Mouse (Mus musculus) liver, embryonic 12.5 days (tissue): ENCODE measurements at regions not wholly inside any gene's neighbourhood (a gene's known extent, or its start where the extent isn't known, plus 50 kb on each side); places are given as distances from the start of the nearest gene placed in this dataset.

ENCODE experiments used
- ATAC-seq: fragments of 200-750 bp; cut with Nextera tagmentation; 2 replicates; pipeline ENCODE4 v1.8.0; 2017; ENCODE audit warnings: moderate number of reproducible peaks, mild to moderate bottlenecking, moderate library complexity
- H3K27ac ChIP-seq: fragments of 300-500 bp; sonication (generic); 2 replicates; pipeline ENCODE4 v1.5.1; 2016; ENCODE audit warnings: mild to moderate bottlenecking
- H3K27me3 ChIP-seq: fragments of 300-500 bp; sonication (generic); replicated peaks from 2 replicates; pipeline ENCODE4 v1.6.1; 2016; ENCODE audit warnings: mild to moderate bottlenecking, moderate library complexity
- H3K36me3 ChIP-seq: fragments of 300-500 bp; sonication (generic); 2 replicates; pipeline ENCODE4 v1.6.1; 2016; ENCODE audit warnings: mild to moderate bottlenecking, moderate library complexity
- H3K4me1 ChIP-seq: fragments of 300-500 bp; sonication (generic); 2 replicates; pipeline ENCODE4 v1.6.1; 2016
- H3K4me2 ChIP-seq: fragments of 300-500 bp; sonication (generic); 2 replicates; pipeline ENCODE4 v1.6.1; 2016; ENCODE audit warnings: mild to moderate bottlenecking, moderate library complexity
- H3K4me3 ChIP-seq: fragments of 300-500 bp; sonication (generic); 2 replicates; pipeline ENCODE4 v1.5.1; 2016; ENCODE audit warnings: mild to moderate bottlenecking, moderate library complexity
- H3K9ac ChIP-seq: fragments of 300-500 bp; sonication (generic); 2 replicates; pipeline ENCODE4 v1.6.1; 2016; ENCODE audit warnings: mild to moderate bottlenecking, moderate library complexity
- H3K9me3 ChIP-seq: fragments of 300-500 bp; sonication (generic); replicated peaks from 2 replicates; pipeline ENCODE4 v1.6.1; 2016; ENCODE audit warnings: mild to moderate bottlenecking, moderate library complexity
- WGBS: fragments of 180-500 bp; shearing (Covaris S2); methylation state at CpG from one replicate; pipeline ENCODE4 v1.1.7; 2016; ENCODE audit not compliant: insufficient replicate concordance; 5-methylcytosine and 5-hydroxymethylcytosine counted together

GRCm38 (mm10) chr5:127129495-127129894, 112.1 kb upstream of the Tmem132c start:
- no peak overlapping the region for H3K4me2 ChIP-seq
- 66% methylated on average over 7 of the region's 7 CpGs for WGBS
- H3K9ac ChIP-seq: no peak overlapping the region
- peaks cover 15% of the 10 kb centered on the region; the same call in 1 of the 2 replicates for H3K9me3 ChIP-seq
- no peaks in the 10 kb centered on the region for H3K36me3 ChIP-seq
- no peak for ATAC-seq
- no peak overlapping the region for H3K4me3 ChIP-seq
- no peaks in the 10 kb centered on the region for H3K27me3 ChIP-seq
- no peaks in the 10 kb centered on the region for H3K4me1 ChIP-seq
- H3K27ac ChIP-seq: no peak overlapping the region

- no peak overlapping the region for H3K4me2 ChIP-seq
- H3K4me3 ChIP-seq: no peak overlapping the region
- H3K36me3 ChIP-seq: no peaks in the 10 kb centered on the region
- ATAC-seq: no peak
- no peak overlapping the region for H3K9ac ChIP-seq
- no peaks in the 10 kb centered on the region for H3K4me1 ChIP-seq
- no peak overlapping the region for H3K27ac ChIP-seq
- peaks cover 12% of the 10 kb centered on the region; the same call in 1 of the 2 replicates for H3K9me3 ChIP-seq
- 74% methylated on average over 6 of the region's 6 CpGs for WGBS
- no peaks in the 10 kb centered on the region for H3K27me3 ChIP-seq
These were observed 107.2 kb upstream of the Tmem132c start for GRCm38 (mm10) chr5:127134441-127134840.

- H3K4me2 ChIP-seq: no peak overlapping the region
- no peaks in the 10 kb centered on the region for H3K4me1 ChIP-seq
- H3K9me3 ChIP-seq: 0 out of 2 replicates have a peak, but pooled peaks cover 5% of the 10 kb centered on the region
- ATAC-seq: no peak
- H3K36me3 ChIP-seq: no peaks in the 10 kb centered on the region
- H3K4me3 ChIP-seq: no peak overlapping the region
- no peaks in the 10 kb centered on the region for H3K27me3 ChIP-seq
- 46% methylated on average over 2 of the region's 2 CpGs for WGBS
- H3K9ac ChIP-seq: no peak overlapping the region
- no peak overlapping the region for H3K27ac ChIP-seq
These were observed 101.0 kb upstream of the Tmem132c start for GRCm38 (mm10) chr5:127140651-127141050.

- Histone ChIP-seq H3K4me2 (no peak overlapping the region), H3K4me1 (no peaks in the 10 kb centered on the region), H3K9me3 (peaks cover 27% of the 10 kb centered on the region), H3K9ac (no peak overlapping the region), H3K27ac (no peak overlapping the region), H3K36me3 (no peaks in the 10 kb centered on the region), H3K27me3 (no peaks in the 10 kb centered on the region), H3K4me3 (no peak overlapping the region)
- no peak for ATAC-seq
- 30% methylated on average over 3 of the region's 3 CpGs for WGBS
These were observed 81.3 kb upstream of the Tmem132c start for GRCm38 (mm10) chr5:127160292-127160691.

GRCm38 (mm10) chr5:127163376-127163775, 78.2 kb upstream of the Tmem132c start:
- H3K27ac ChIP-seq: no peak overlapping the region
- no peaks in the 10 kb centered on the region for H3K4me1 ChIP-seq
- H3K27me3 ChIP-seq: no peaks in the 10 kb centered on the region
- peaks cover 32% of the 10 kb centered on the region for H3K9me3 ChIP-seq
- H3K36me3 ChIP-seq: no peaks in the 10 kb centered on the region
- ATAC-seq: no peak
- H3K9ac ChIP-seq: no peak overlapping the region
- H3K4me2 ChIP-seq: no peak overlapping the region
- no peak overlapping the region for H3K4me3 ChIP-seq
- 69% methylated on average over 6 of the region's 6 CpGs for WGBS

GRCm38 (mm10) chr5:127189021-127189420, 52.6 kb upstream of the Tmem132c start:
- Histone ChIP-seq H3K27me3 (no peaks in the 10 kb centered on the region), H3K4me1 (no peaks in the 10 kb centered on the region), H3K27ac (no peak overlapping the region), H3K4me2 (no peak overlapping the region), H3K9me3 (peaks cover 56% of the 10 kb centered on the region), H3K4me3 (no peak overlapping the region), H3K36me3 (no peaks in the 10 kb centered on the region), H3K9ac (no peak overlapping the region)
- no peak for ATAC-seq
- 79% methylated on average over 4 of the region's 4 CpGs for WGBS
